Mouse (Mus musculus): Measurements from ENCODE around the gene Nipal4. TPM values are rescaled to one million over a fixed set of nuclear protein-coding genes. Genes with fewer than 3 reads are reported as not detected.
"Not testable (repeated sequence)": the region's sequence is repeated elsewhere in the genome, so short reads cannot be mapped to it uniquely, and the experiment has no call there.

Gene Nipal4
- polyA plus RNA-seq, 1 experiment from 2014 or later: not detected

- TF ChIP-seq CTCF (IDR thresholded peaks at IDR 0.05): no peak
- CTCF ChIA-PET: interaction anchor here (1.2 kb wide), 1 partner anchor 13 kb away, joined by 3 read pairs; no protein-coding TSS in a partner anchor
- POLR2A ChIA-PET: no interaction called here
- no peaks in the 10 kb centered on the region for H3K27me3 ChIP-seq
- DNase-seq (ENCODE audit: low read depth, low spot score) (no peak), ATAC-seq (no peak)
- in situ Hi-C loops (cut with MboI; ENCODE audit: low pct_unique_long_range_greater_than_20kb): loop anchor here (25.0 kb wide), 1 partner anchor 1615 kb away; no protein-coding TSS in a partner anchor
Observed at GRCm38 (mm10) chr11:46201636-46202546, 35.6 kb upstream of the Nipal4 start.

GRCm38 (mm10) chr11:46200664-46201063 is 34.4 kb upstream of the Nipal4 start:
- ATAC-seq (no peak), DNase-seq (ENCODE audit: low read depth, low spot score) (no peak)
- ChIA-PET POLR2A (no interaction called here), CTCF (no interaction called here)
- no peak for TF ChIP-seq CTCF (IDR thresholded peaks at IDR 0.05)
- in situ Hi-C loops (cut with MboI; ENCODE audit: low pct_unique_long_range_greater_than_20kb): loop anchor here (25.0 kb wide), 1 partner anchor 1613 kb away; no protein-coding TSS in a partner anchor
- no peaks in the 10 kb centered on the region for H3K27me3 ChIP-seq

- POLR2A ChIA-PET: no interaction called here
- DNase-seq (ENCODE audit: low read depth, low spot score) (no peak), ATAC-seq (no peak)
- CTCF ChIA-PET: interaction anchor here (1.0 kb wide), 1 partner anchor 9 kb away, joined by 4 read pairs; no protein-coding TSS in a partner anchor
- in situ Hi-C loops (cut with MboI; ENCODE audit: low pct_unique_long_range_greater_than_20kb): no loop called here
- TF ChIP-seq CTCF (IDR thresholded peaks at IDR 0.05): no peak
- no peaks in the 10 kb centered on the region for H3K27me3 ChIP-seq
Observed at GRCm38 (mm10) chr11:46194175-46194574, 27.9 kb upstream of the Nipal4 start.

- ChIA-PET POLR2A (no interaction called here), CTCF (no interaction called here)
- no peak for ATAC-seq
Observed at GRCm38 (mm10) chr11:46188283-46188682, 22.0 kb upstream of the Nipal4 start.

GRCm38 (mm10) chr11:46185486-46185885 is 19.2 kb upstream of the Nipal4 start:
- ChIA-PET CTCF (no interaction called here), POLR2A (no interaction called here)
- no peak for TF ChIP-seq CTCF (IDR thresholded peaks at IDR 0.05)
- in situ Hi-C loops (cut with MboI; ENCODE audit: low pct_unique_long_range_greater_than_20kb): no loop called here
- DNase-seq (ENCODE audit: low read depth, low spot score) (no peak), ATAC-seq (no peak)
- H3K27me3 ChIP-seq: peaks cover 4% of the 10 kb centered on the region

More at GRCm38 (mm10) chr11:46188283-46188682, 22.0 kb upstream of the Nipal4 start:
- no peak for DNase-seq (ENCODE audit: low read depth, low spot score)
- peaks cover 4% of the 10 kb centered on the region for H3K27me3 ChIP-seq
- no peak for TF ChIP-seq CTCF (IDR thresholded peaks at IDR 0.05)
- in situ Hi-C loops (cut with MboI; ENCODE audit: low pct_unique_long_range_greater_than_20kb): no loop called here

GRCm38 (mm10) chr11:46184946-46185345 is 18.6 kb upstream of the Nipal4 start:
- in situ Hi-C loops (cut with MboI; ENCODE audit: low pct_unique_long_range_greater_than_20kb): no loop called here
- DNase-seq (ENCODE audit: low read depth, low spot score) (no peak), ATAC-seq (no peak)
- ChIA-PET POLR2A (no interaction called here), CTCF (no interaction called here)
- TF ChIP-seq CTCF (IDR thresholded peaks at IDR 0.05): no peak
- peaks cover 4% of the 10 kb centered on the region for H3K27me3 ChIP-seq

- DNase-seq (ENCODE audit: low read depth, low spot score); POLR2A ChIA-PET; CTCF ChIA-PET; in situ Hi-C loops (cut with MboI; ENCODE audit: low pct_unique_long_range_greater_than_20kb); H3K27me3 ChIP-seq; ATAC-seq: not testable (repeated sequence)
Observed at GRCm38 (mm10) chr11:46182031-46182430, 15.7 kb upstream of the Nipal4 start.

GRCm38 (mm10) chr11:46177246-46178043 is 11.1 kb upstream of the Nipal4 start:
- DNase-seq (ENCODE audit: low read depth, low spot score): no peak
- CTCF ChIA-PET: interaction anchor here (1.0 kb wide), 1 partner anchor 22 kb away, joined by 3 read pairs; no protein-coding TSS in a partner anchor
- in situ Hi-C loops (cut with MboI; ENCODE audit: low pct_unique_long_range_greater_than_20kb): no loop called here
- POLR2A ChIA-PET: no interaction called here
- H3K27me3 ChIP-seq: no peaks in the 10 kb centered on the region
- ATAC-seq: no peak
- no peak for TF ChIP-seq CTCF (IDR thresholded peaks at IDR 0.05)

- POLR2A ChIA-PET: no interaction called here
- no peak for TF ChIP-seq CTCF (IDR thresholded peaks at IDR 0.05)
- H3K27me3 ChIP-seq: no peaks in the 10 kb centered on the region
- DNase-seq (ENCODE audit: low read depth, low spot score) (no peak), ATAC-seq (no peak)
- in situ Hi-C loops (cut with MboI; ENCODE audit: low pct_unique_long_range_greater_than_20kb): no loop called here
- CTCF ChIA-PET: interaction anchor here (1.0 kb wide), 1 partner anchor 21 kb away, joined by 3 read pairs; no protein-coding TSS in a partner anchor
Observed at GRCm38 (mm10) chr11:46176155-46176554, 9.8 kb upstream of the Nipal4 start.

- in situ Hi-C loops (cut with MboI; ENCODE audit: low pct_unique_long_range_greater_than_20kb): no loop called here
- H3K27me3 ChIP-seq: no peaks in the 10 kb centered on the region
- no peak for DNase-seq (ENCODE audit: low read depth, low spot score)
- ChIA-PET CTCF (no interaction called here), POLR2A (no interaction called here)
- TF ChIP-seq CTCF (IDR thresholded peaks at IDR 0.05): no peak
- ATAC-seq: no peak
Observed at GRCm38 (mm10) chr11:46172128-46172527, 5.8 kb upstream of the Nipal4 start.

- no peak for DNase-seq (ENCODE audit: low read depth, low spot score)
- POLR2A ChIA-PET: no interaction called here
- in situ Hi-C loops (cut with MboI; ENCODE audit: low pct_unique_long_range_greater_than_20kb): no loop called here
- peaks cover 9% of the 10 kb centered on the region for H3K27me3 ChIP-seq
- ATAC-seq: no peak
- TF ChIP-seq CTCF (IDR thresholded peaks at IDR 0.05): no peak
- CTCF ChIA-PET: no interaction called here
Observed at GRCm38 (mm10) chr11:46169908-46170307, 3.6 kb upstream of the Nipal4 start.
